Mouse (Mus musculus): Measurements from ENCODE around the gene Zbtb22. TPM values are rescaled to one million over a fixed set of nuclear protein-coding genes. Genes with fewer than 3 reads are reported as not detected.
A peak's percentile ranks its signal among the peaks of the same experiment; 100 is the strongest.
"Not testable (repeated sequence)": the region's sequence is repeated elsewhere in the genome, so short reads cannot be mapped to it uniquely, and the experiment has no call there.

The Zbtb22 gene
- total RNA-seq (2021) = 10 to 100 TPM; 18.9 to 21.9 TPM
- long read RNA-seq, experiment 1, transcript Zbtb22-201 (2 exons, 2,612 nt) = major isoform, 26 of 29 reads
- long read RNA-seq, experiment 1, partial matches to known transcripts = 0 of 29 reads
- long read RNA-seq, experiment 1, other reads (novel, unspliced or antisense) = 3 of 29 reads
- long read RNA-seq, experiment 2, transcript Zbtb22-201 (2 exons, 2,612 nt) = major isoform, 26 of 33 reads
- long read RNA-seq, experiment 2, partial matches to known transcripts = 0 of 33 reads
- long read RNA-seq, experiment 2, other reads (novel, unspliced or antisense) = 6 of 33 reads

- DNase-seq = peak; percentile 91
These were observed at the start of gene Zbtb22, which contains the start of gene Tapbp for GRCm38 (mm10) chr17:33915671-33916250. Gene Zbtb22 (plus strand): TSS chr17:33915904. Gene Tapbp (plus strand): TSS chr17:33915899.

GRCm38 (mm10) chr17:33873537-33873936 is 42.2 kb upstream of the Zbtb22 start, which contains the start of gene Gm7029:
Gene Gm7029 (plus strand): TSS chr17:33873837.
- DNase-seq = not testable (repeated sequence)

GRCm38 (mm10) chr17:33874411-33874810 is 41.3 kb upstream of the Zbtb22 start:
- DNase-seq = no peak

GRCm38 (mm10) chr17:33875797-33876196 is 39.9 kb upstream of the Zbtb22 start:
- not testable (repeated sequence) for DNase-seq

GRCm38 (mm10) chr17:33884320-33884719 is 31.4 kb upstream of the Zbtb22 start:
- DNase-seq = not testable (repeated sequence)

GRCm38 (mm10) chr17:33887802-33888201 is 27.9 kb upstream of the Zbtb22 start:
- not testable (repeated sequence) for DNase-seq

- not testable (repeated sequence) for DNase-seq
These were observed 27.5 kb upstream of the Zbtb22 start for GRCm38 (mm10) chr17:33888230-33888629.

GRCm38 (mm10) chr17:33889941-33890532 is 25.7 kb upstream of the Zbtb22 start:
- DNase-seq = not testable (repeated sequence)

- peak; percentile 98 for DNase-seq
These were observed 25.1 kb upstream of the Zbtb22 start, which contains the start of gene Kifc1 for GRCm38 (mm10) chr17:33890533-33891059. Gene Kifc1 (minus strand): TSS chr17:33890661.

GRCm38 (mm10) chr17:33891357-33891756 is 24.3 kb upstream of the Zbtb22 start:
- no peak for DNase-seq

- not testable (repeated sequence) for DNase-seq
These were observed 23.8 kb upstream of the Zbtb22 start for GRCm38 (mm10) chr17:33891892-33892291.

GRCm38 (mm10) chr17:33892429-33892828 is 23.3 kb upstream of the Zbtb22 start:
- no peak for DNase-seq

GRCm38 (mm10) chr17:33893011-33893410 is 22.7 kb upstream of the Zbtb22 start:
- DNase-seq = not testable (repeated sequence)

GRCm38 (mm10) chr17:33897114-33897794 is 18.4 kb upstream of the Zbtb22 start:
- no peak for DNase-seq

GRCm38 (mm10) chr17:33898193-33898592 is 17.5 kb upstream of the Zbtb22 start:
- DNase-seq = not testable (repeated sequence)

GRCm38 (mm10) chr17:33899642-33900041 is 16.1 kb upstream of the Zbtb22 start:
- no peak for DNase-seq

GRCm38 (mm10) chr17:33900281-33900988 is 15.3 kb upstream of the Zbtb22 start:
- no peak for DNase-seq

GRCm38 (mm10) chr17:33900989-33901314 is 14.8 kb upstream of the Zbtb22 start:
- DNase-seq = no peak

- no peak for DNase-seq
These were observed 14.1 kb upstream of the Zbtb22 start for GRCm38 (mm10) chr17:33901653-33902052.

GRCm38 (mm10) chr17:33902079-33902478 is 13.6 kb upstream of the Zbtb22 start:
- no peak for DNase-seq

GRCm38 (mm10) chr17:33902491-33902890 is 13.2 kb upstream of the Zbtb22 start:
- DNase-seq = no peak

Data from gastrocnemius, postnatal 10 days (tissue).